Mouse (Mus musculus) left cerebral cortex, adult 18-20 months (tissue): ENCODE data around the gene Edf1. TPM values are rescaled to one million over a fixed set of nuclear protein-coding genes. Genes with fewer than 3 reads are reported as not detected.

Experiments used
- total RNA-seq, 2 experiments: library from RNA; stranded (reverse); gene quantifications; 2 replicates each; pipeline ENCODE4 v1.2.3; 2021

The Edf1 gene
- total RNA-seq, 2 experiments from 2014 or later = 199 to 203 TPM

Other genes with a start within 250 kb of the Edf1 start
- 100 to 1,000 TPM; 393 to 402 TPM for gene Grin1, start 238.7 kb upstream of the Edf1 start, total RNA-seq
- gene Man1b1, start 225.5 kb upstream of the Edf1 start, total RNA-seq = 10 to 100 TPM; 62.1 to 62.2 TPM
- 10 to 100 TPM; 30.4 to 38.7 TPM for gene Dpp7, start 201.5 kb upstream of the Edf1 start, total RNA-seq
- 10 to 100 TPM; 17.3 to 21.6 TPM for gene Uap1l1, start 192.2 kb upstream of the Edf1 start, total RNA-seq
- 1 to 10 TPM; 1.4 to 1.8 TPM for gene Sapcd2, start 185.5 kb upstream of the Edf1 start, total RNA-seq
- 10 to 100 TPM; 13.6 to 13.8 TPM for gene Entpd2, start 162.0 kb upstream of the Edf1 start, total RNA-seq
- gene Npdc1, start 158.5 kb upstream of the Edf1 start, total RNA-seq = 100 to 1,000 TPM; 328 to 341 TPM
- under 1 TPM; 0.21 to 0.56 TPM for gene Fut7, start 134.6 kb upstream of the Edf1 start, total RNA-seq
- 100 to 1,000 TPM; 155 to 165 TPM for gene Abca2, start 129.1 kb upstream of the Edf1 start, total RNA-seq
- gene Clic3, start 101.0 kb upstream of the Edf1 start, total RNA-seq = 1 to 10 TPM in 1 of 2 experiments, not detected in 1; 1.5 TPM
- gene Paxx, start 96.8 kb upstream of the Edf1 start, total RNA-seq = 10 to 100 TPM; 64.5 to 69.1 TPM
- gene Ptgds, start 87.8 kb upstream of the Edf1 start, total RNA-seq = 1,000 to 10,000 TPM; 2,769 to 3,095 TPM
- not detected for gene Lcn12, start 63.9 kb upstream of the Edf1 start, total RNA-seq
- 100 to 1,000 TPM; 105 to 114 TPM for gene Fbxw5, start 57.1 kb upstream of the Edf1 start, total RNA-seq
- gene C8g, start 56.1 kb upstream of the Edf1 start, total RNA-seq = under 1 TPM; 0.52 to 0.74 TPM
- gene Traf2, start 10.9 kb upstream of the Edf1 start, total RNA-seq = 10 to 100 TPM; 11.6 to 11.9 TPM
- gene Mamdc4, start 17.0 kb downstream of the Edf1 start, total RNA-seq = 1 to 10 TPM; 1.1 to 1.3 TPM
- 10 to 100 TPM; 60.3 to 63.0 TPM for gene Phpt1, start 17.4 kb downstream of the Edf1 start, total RNA-seq
- gene Ajm1, start 23.9 kb downstream of the Edf1 start, total RNA-seq = 10 to 100 TPM; 85.6 to 86.3 TPM
- 100 to 1,000 TPM; 146 to 150 TPM for gene Rabl6, start 50.7 kb downstream of the Edf1 start, total RNA-seq
- not detected for gene Ccdc183, start 59.8 kb downstream of the Edf1 start, total RNA-seq
- 10 to 100 TPM; 21.7 to 23.1 TPM for gene Tmem141, start 64.2 kb downstream of the Edf1 start, total RNA-seq
- gene Fcna, start 70.2 kb downstream of the Edf1 start, total RNA-seq = under 1 TPM; 0.66 to 0.79 TPM
- gene Lcn8, start 95.3 kb downstream of the Edf1 start, total RNA-seq = not detected
- not detected for gene Lcn5, start 100.1 kb downstream of the Edf1 start, total RNA-seq
- not detected for gene Lcn6, start 118.9 kb downstream of the Edf1 start, total RNA-seq
- gene Lcn10, start 124.9 kb downstream of the Edf1 start, total RNA-seq = not detected
- not detected for gene Obp2a, start 142.2 kb downstream of the Edf1 start, total RNA-seq
- gene Bmyc, start 148.9 kb downstream of the Edf1 start, total RNA-seq = 10 to 100 TPM; 89.7 to 94.0 TPM
- gene Obp2b, start 179.2 kb downstream of the Edf1 start, total RNA-seq = not detected
- not detected for gene Lcn3, start 207.7 kb downstream of the Edf1 start, total RNA-seq
- not detected for gene Lcn11, start 219.2 kb downstream of the Edf1 start, total RNA-seq
- not detected for gene Gm13539, start 224.4 kb downstream of the Edf1 start, total RNA-seq